Mouse (Mus musculus): ENCODE results near the gene Atrnl1. TPM values are rescaled to one million over a fixed set of nuclear protein-coding genes. Genes with fewer than 3 reads are reported as not detected.

Gene Atrnl1
- polyA plus RNA-seq, 1 experiment from 2014 or later, result 8.9 TPM

- no peak for ATAC-seq (replicated peaks)
- no peak overlapping the region for H3K4me2 ChIP-seq (replicated peaks)
- WGBS, result 83% methylated on average over 3 of the region's 3 CpGs
- H3K36me3 ChIP-seq, result peaks cover under 1% of the 10 kb centered on the region; the same call in 1 of the 2 replicates
- no peak overlapping the region for H3K4me3 ChIP-seq
- H3K9ac ChIP-seq (replicated peaks), result no peak overlapping the region
- no peak overlapping the region for H3K27ac ChIP-seq (replicated peaks)
- no peaks in the 10 kb centered on the region for H3K4me1 ChIP-seq
- H3K27me3 ChIP-seq, result no peaks in the 10 kb centered on the region
- H3K9me3 ChIP-seq, result no peaks in the 10 kb centered on the region
These were observed 126.6 kb downstream of the Atrnl1 start for GRCm38 (mm10) chr19:57737475-57737874.

- Histone ChIP-seq H3K27ac (replicated peaks) (no peak overlapping the region), H3K27me3 (no peaks in the 10 kb centered on the region), H3K4me1 (no peaks in the 10 kb centered on the region), H3K36me3 (no peaks in the 10 kb centered on the region), H3K4me2 (replicated peaks) (no peak overlapping the region), H3K9me3 (no peaks in the 10 kb centered on the region), H3K4me3 (no peak overlapping the region), H3K9ac (replicated peaks) (no peak overlapping the region)
- no peak for ATAC-seq (replicated peaks)
- WGBS, result 59% methylated on average over 9 of the region's 9 CpGs
These were observed 134.7 kb downstream of the Atrnl1 start for GRCm38 (mm10) chr19:57745579-57745978.

- no peak for ATAC-seq (replicated peaks)
- no peaks in the 10 kb centered on the region for H3K9me3 ChIP-seq
These were observed 135.7 kb downstream of the Atrnl1 start for GRCm38 (mm10) chr19:57746553-57746952.

GRCm38 (mm10) chr19:57752189-57752588 lies 141.4 kb downstream of the Atrnl1 start:
- Histone ChIP-seq H3K4me1 (no peaks in the 10 kb centered on the region), H3K36me3 (peaks cover 12% of the 10 kb centered on the region; the same call in 1 of the 2 replicates), H3K27me3 (no peaks in the 10 kb centered on the region), H3K9ac (replicated peaks) (no peak overlapping the region), H3K9me3 (no peaks in the 10 kb centered on the region), H3K4me2 (replicated peaks) (no peak overlapping the region), H3K27ac (replicated peaks) (no peak overlapping the region), H3K4me3 (no peak overlapping the region)
- ATAC-seq (replicated peaks), result no peak
- 91% methylated on average over 14 of the region's 14 CpGs for WGBS

More at GRCm38 (mm10) chr19:57746553-57746952, 135.7 kb downstream of the Atrnl1 start:
- Histone ChIP-seq H3K4me2 (replicated peaks) (no peak overlapping the region), H3K4me3 (no peak overlapping the region), H3K27me3 (no peaks in the 10 kb centered on the region), H3K27ac (replicated peaks) (no peak overlapping the region), H3K36me3 (no peaks in the 10 kb centered on the region), H3K9ac (replicated peaks) (no peak overlapping the region), H3K4me1 (no peaks in the 10 kb centered on the region)
- 86% methylated on average over 11 of the region's 11 CpGs for WGBS

GRCm38 (mm10) chr19:57762526-57762925 lies 151.7 kb downstream of the Atrnl1 start:
- no peak overlapping the region for H3K4me3 ChIP-seq
- H3K27ac ChIP-seq (replicated peaks), result no peak overlapping the region
- H3K4me1 ChIP-seq, result no peaks in the 10 kb centered on the region
- H3K4me2 ChIP-seq (replicated peaks), result no peak overlapping the region
- H3K9ac ChIP-seq (replicated peaks), result no peak overlapping the region
- ATAC-seq (replicated peaks), result no peak
- no peaks in the 10 kb centered on the region for H3K27me3 ChIP-seq
- no peaks in the 10 kb centered on the region for H3K36me3 ChIP-seq
- H3K9me3 ChIP-seq, result no peaks in the 10 kb centered on the region
- 96% methylated on average over 2 of the region's 2 CpGs for WGBS

- Histone ChIP-seq H3K4me3 (no peak overlapping the region), H3K9ac (replicated peaks) (no peak overlapping the region), H3K36me3 (no peaks in the 10 kb centered on the region), H3K27ac (replicated peaks) (no peak overlapping the region), H3K4me1 (no peaks in the 10 kb centered on the region), H3K27me3 (no peaks in the 10 kb centered on the region), H3K9me3 (no peaks in the 10 kb centered on the region), H3K4me2 (replicated peaks) (no peak overlapping the region)
- ATAC-seq (replicated peaks), result no peak
- WGBS, result 80% methylated on average over 16 of the region's 16 CpGs
These were observed 153.9 kb downstream of the Atrnl1 start for GRCm38 (mm10) chr19:57764576-57765371.

- Histone ChIP-seq H3K4me2 (replicated peaks) (no peak overlapping the region), H3K27me3 (no peaks in the 10 kb centered on the region), H3K27ac (replicated peaks) (no peak overlapping the region), H3K36me3 (no peaks in the 10 kb centered on the region), H3K9ac (replicated peaks) (no peak overlapping the region), H3K4me3 (no peak overlapping the region), H3K4me1 (no peaks in the 10 kb centered on the region), H3K9me3 (no peaks in the 10 kb centered on the region)
- WGBS, result 89% methylated on average over 2 of the region's 2 CpGs
- ATAC-seq (replicated peaks), result no peak
These were observed 156.2 kb downstream of the Atrnl1 start for GRCm38 (mm10) chr19:57767051-57767450.

- H3K9me3 ChIP-seq, result no peaks in the 10 kb centered on the region
- H3K27ac ChIP-seq (replicated peaks), result no peak overlapping the region
- ATAC-seq (replicated peaks), result no peak
- no peaks in the 10 kb centered on the region for H3K27me3 ChIP-seq
- H3K4me3 ChIP-seq, result no peak overlapping the region
- H3K9ac ChIP-seq (replicated peaks), result no peak overlapping the region
- no peak overlapping the region for H3K4me2 ChIP-seq (replicated peaks)
- 80% methylated on average over 11 of the region's 11 CpGs for WGBS
- no peaks in the 10 kb centered on the region for H3K4me1 ChIP-seq
- H3K36me3 ChIP-seq, result no peaks in the 10 kb centered on the region
These were observed 157.8 kb downstream of the Atrnl1 start for GRCm38 (mm10) chr19:57768661-57769060.

GRCm38 (mm10) chr19:57782366-57783089 lies 171.7 kb downstream of the Atrnl1 start:
- Histone ChIP-seq H3K9me3 (no peaks in the 10 kb centered on the region), H3K27me3 (no peaks in the 10 kb centered on the region), H3K4me1 (no peaks in the 10 kb centered on the region), H3K4me3 (no peak overlapping the region), H3K9ac (replicated peaks) (no peak overlapping the region), H3K4me2 (replicated peaks) (no peak overlapping the region), H3K36me3 (no peaks in the 10 kb centered on the region), H3K27ac (replicated peaks) (0 out of 2 replicates have a peak overlapping the region, but pooled peaks have one; percentile 38)
- ATAC-seq (replicated peaks), result no peak
- 89% methylated on average over 3 of the region's 3 CpGs for whole genome bisulfite sequencing

- no peaks in the 10 kb centered on the region for H3K9me3 ChIP-seq
- H3K9ac ChIP-seq (replicated peaks), result no peak overlapping the region
- no peak overlapping the region for H3K27ac ChIP-seq (replicated peaks)
- no peak for ATAC-seq (replicated peaks)
- WGBS, result 69% methylated on average over 5 of the region's 5 CpGs
- no peaks in the 10 kb centered on the region for H3K27me3 ChIP-seq
- no peaks in the 10 kb centered on the region for H3K4me1 ChIP-seq
- no peak overlapping the region for H3K4me2 ChIP-seq (replicated peaks)
- no peaks in the 10 kb centered on the region for H3K36me3 ChIP-seq
- H3K4me3 ChIP-seq, result no peak overlapping the region
These were observed 175.9 kb downstream of the Atrnl1 start for GRCm38 (mm10) chr19:57786699-57787098.

GRCm38 (mm10) chr19:57802207-57802606 lies 191.4 kb downstream of the Atrnl1 start:
- no peaks in the 10 kb centered on the region for H3K36me3 ChIP-seq
- H3K27me3 ChIP-seq, result no peaks in the 10 kb centered on the region
- H3K9ac ChIP-seq (replicated peaks), result no peak overlapping the region
- 82% methylated on average over 9 of the region's 9 CpGs for WGBS
- no peak overlapping the region for H3K4me2 ChIP-seq (replicated peaks)
- no peaks in the 10 kb centered on the region for H3K9me3 ChIP-seq
- no peak for ATAC-seq (replicated peaks)
- H3K4me1 ChIP-seq, result 0 out of 2 replicates have a peak, but pooled peaks cover 4% of the 10 kb centered on the region
- no peak overlapping the region for H3K27ac ChIP-seq (replicated peaks)
- no peak overlapping the region for H3K4me3 ChIP-seq

GRCm38 (mm10) chr19:57802771-57803482 lies 192.1 kb downstream of the Atrnl1 start:
- H3K36me3 ChIP-seq, result no peaks in the 10 kb centered on the region
- 85% methylated on average over 14 of the region's 14 CpGs for WGBS
- H3K4me1 ChIP-seq, result 0 out of 2 replicates have a peak, but pooled peaks cover 4% of the 10 kb centered on the region
- H3K27ac ChIP-seq (replicated peaks), result no peak overlapping the region
- no peak overlapping the region for H3K4me2 ChIP-seq (replicated peaks)
- H3K27me3 ChIP-seq, result no peaks in the 10 kb centered on the region
- no peaks in the 10 kb centered on the region for H3K9me3 ChIP-seq
- H3K9ac ChIP-seq (replicated peaks), result no peak overlapping the region
- no peak for ATAC-seq (replicated peaks)
- no peak overlapping the region for H3K4me3 ChIP-seq

Measured in forebrain, embryonic 15.5 days (tissue).